Mouse (Mus musculus): ENCODE results near the gene Rasa3. TPM values are rescaled to one million over a fixed set of nuclear protein-coding genes. Genes with fewer than 3 reads are reported as not detected.

The Rasa3 gene
- polyA plus RNA-seq, 1 experiment from 2014 or later, result 23.5 TPM

Other genes starting within 250 kb of the Rasa3 start
- gene Tmem255b, start 242.4 kb downstream of the Rasa3 start, polyA plus RNA-seq (2015; fragmentation: Nextera tagmentation; extraction: Ambion mirVana), result 0.62 and 1.2 TPM in 2 replicates
- gene Gas6, start 183.1 kb downstream of the Rasa3 start, polyA plus RNA-seq (2015; fragmentation: Nextera tagmentation; extraction: Ambion mirVana), result 52.2 and 55.3 TPM in 2 replicates
- not detected in 2 replicates for gene 1700029H14Rik, start 115.1 kb downstream of the Rasa3 start, polyA plus RNA-seq (2015; fragmentation: Nextera tagmentation; extraction: Ambion mirVana)
- 0.05 TPM in 1 of 2 replicates, not detected in the other for gene Cfap97d2, start 28.3 kb upstream of the Rasa3 start, polyA plus RNA-seq (2015; fragmentation: Nextera tagmentation; extraction: Ambion mirVana)
- 178 and 184 TPM in 2 replicates for gene Cdc16, start 80.1 kb upstream of the Rasa3 start, polyA plus RNA-seq (2015; fragmentation: Nextera tagmentation; extraction: Ambion mirVana)
- 42.3 and 44.8 TPM in 2 replicates for gene Upf3a, start 108.0 kb upstream of the Rasa3 start, polyA plus RNA-seq (2015; fragmentation: Nextera tagmentation; extraction: Ambion mirVana)
- not detected in 2 replicates for gene AF366264, start 160.8 kb upstream of the Rasa3 start, polyA plus RNA-seq (2015; fragmentation: Nextera tagmentation; extraction: Ambion mirVana)
- 34.4 and 37.6 TPM in 2 replicates for gene Champ1, start 192.0 kb upstream of the Rasa3 start, polyA plus RNA-seq (2015; fragmentation: Nextera tagmentation; extraction: Ambion mirVana)
- 48.8 and 51.8 TPM in 2 replicates for gene Coprs, start 212.7 kb upstream of the Rasa3 start, polyA plus RNA-seq (2015; fragmentation: Nextera tagmentation; extraction: Ambion mirVana)